Mouse (Mus musculus) E14TG2a.4 (cell line): Measurements from ENCODE around the gene Fam219b.

Experiments
- H3K27me3 ChIP-seq: 2 replicates; pipeline ENCODE4 v1.6.1; 2014; ENCODE audit warnings: low read length, control low read depth; ENCODE audit not compliant: insufficient read depth
- H3K36me3 ChIP-seq: 2 replicates; pipeline ENCODE4 v1.6.1; 2014; ENCODE audit warnings: low read length, control low read depth; ENCODE audit not compliant: insufficient read depth
- H3K4me1 ChIP-seq: replicated peaks from 2 replicates; pipeline ENCODE4 v1.6.1; 2014; ENCODE audit warnings: low read depth, low read length, control low read depth
- H3K4me3 ChIP-seq: replicated peaks from 2 replicates; pipeline ENCODE4 v1.5.1; 2014; ENCODE audit warnings: mild to moderate bottlenecking, low read length
- H3K9me3 ChIP-seq: 2 replicates; pipeline ENCODE4 v1.6.1; 2014; ENCODE audit warnings: low read length, control low read depth
- CTCF ChIP-seq: conservative IDR thresholded peaks from 2 replicates; pipeline ENCODE4 v1.5.1; 2014; ENCODE audit warnings: low read length
- NANOG ChIP-seq: IDR thresholded peaks from 2 replicates; pipeline ENCODE4 v1.6.1; 2014; ENCODE audit warnings: borderline replicate concordance, low read length, mixed read lengths
- POU5F1 ChIP-seq: IDR thresholded peaks from 2 replicates; pipeline ENCODE4 v1.6.1; 2014; ENCODE audit warnings: low read length, borderline replicate concordance

Fam219b gene

DNA sequence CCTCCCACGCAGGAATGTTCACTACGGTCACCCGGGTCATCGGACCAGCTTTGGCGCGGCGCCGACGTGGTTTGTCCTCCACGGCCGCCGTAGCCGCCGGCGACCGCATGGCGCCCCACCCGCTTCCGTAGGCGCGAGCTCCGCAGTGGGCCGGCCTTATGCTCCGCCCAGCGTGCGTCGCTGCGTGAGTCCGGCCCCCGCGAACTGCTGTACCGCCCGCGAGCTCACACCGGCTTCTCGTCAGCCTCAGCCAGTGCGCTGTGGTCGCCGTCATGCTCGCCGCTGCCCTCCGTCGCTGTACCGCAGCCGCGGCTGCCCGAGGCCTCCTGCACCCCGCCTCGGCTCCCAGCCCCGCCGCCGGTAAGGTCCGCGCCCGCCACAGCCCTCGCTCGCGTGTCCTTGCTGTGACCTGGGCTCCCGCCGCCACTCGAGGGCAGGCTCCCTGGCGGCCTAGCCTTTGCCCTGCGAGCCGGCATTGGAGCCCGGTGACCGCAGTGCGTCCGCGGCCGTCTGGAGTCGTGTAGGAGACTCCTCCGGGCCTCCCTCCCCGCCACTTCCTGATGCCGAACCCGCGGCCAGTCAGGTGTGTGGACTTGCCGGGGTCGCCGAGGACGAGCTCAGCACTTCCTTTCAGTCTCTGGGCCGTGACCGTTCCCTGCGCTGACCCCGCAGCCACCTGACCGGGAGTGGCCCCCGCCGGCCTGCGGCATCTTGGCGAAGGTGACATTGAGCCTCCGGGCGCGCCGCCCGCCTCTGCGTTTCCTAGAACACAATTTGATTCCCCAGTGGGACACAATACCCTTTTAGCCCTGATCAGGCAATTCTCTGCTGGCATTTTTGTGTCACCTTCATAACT, 16.0 kb upstream of the Fam219b start, which contains the start of gene Cox5a:
Cox5a (plus strand) TSS at position 219 of the 856 bp plus-strand sequence.
- peaks cover 49% of the 10 kb centered on the region for H3K4me1 ChIP-seq
- H3K36me3 ChIP-seq, result peaks cover 33% of the 10 kb centered on the region
- H3K4me3 ChIP-seq, result peak within 1 kb of the TSS; percentile 98
- no peaks in the 10 kb centered on the region for H3K9me3 ChIP-seq
- H3K27me3 ChIP-seq, result no peaks in the 10 kb centered on the region
- no peak for TF ChIP-seq NANOG
- no peak for TF ChIP-seq CTCF
- TF ChIP-seq POU5F1, result no peak

DNA sequence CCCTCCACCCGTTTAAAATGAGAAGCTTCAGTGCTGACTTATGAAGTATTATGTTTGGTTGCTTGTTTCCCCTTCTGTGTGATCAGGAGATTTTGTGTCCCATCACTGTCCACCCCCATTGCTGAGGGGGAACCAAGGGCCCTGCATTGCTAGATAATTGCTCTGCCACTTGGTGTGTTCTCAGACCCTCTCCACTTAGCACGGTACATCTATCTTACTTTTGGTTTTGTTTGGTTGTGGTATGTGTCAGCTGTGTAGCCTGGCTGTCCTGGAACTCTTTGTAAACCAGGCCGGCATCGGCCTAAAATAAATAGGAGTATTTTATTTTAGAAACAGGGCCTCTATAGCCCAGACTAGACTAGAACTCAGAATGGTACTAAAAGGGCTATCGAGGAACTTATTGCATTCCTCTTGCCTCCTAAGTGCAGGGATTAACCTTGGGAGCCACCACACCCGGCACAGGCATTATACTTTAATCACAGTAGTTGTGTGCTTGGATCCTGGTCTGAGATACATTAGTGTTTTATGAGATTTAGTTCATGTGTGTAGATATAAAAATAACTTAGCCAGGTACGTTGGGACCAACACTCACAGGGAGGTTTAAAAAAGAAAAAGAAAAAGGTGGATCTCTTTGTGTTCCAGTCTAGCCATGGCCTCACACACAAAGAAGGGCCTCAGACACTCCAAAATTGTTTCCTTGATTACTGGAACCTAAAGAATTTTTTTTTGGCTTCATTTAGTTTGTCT, 15.0 kb upstream of the Fam219b start:
- Histone ChIP-seq H3K9me3 (no peaks in the 10 kb centered on the region), H3K27me3 (no peaks in the 10 kb centered on the region), H3K4me3 (peak overlapping the region; percentile 98), H3K36me3 (peaks cover 42% of the 10 kb centered on the region), H3K4me1 (peaks cover 53% of the 10 kb centered on the region)
- TF ChIP-seq NANOG (no peak), CTCF (no peak), POU5F1 (no peak)

DNA sequence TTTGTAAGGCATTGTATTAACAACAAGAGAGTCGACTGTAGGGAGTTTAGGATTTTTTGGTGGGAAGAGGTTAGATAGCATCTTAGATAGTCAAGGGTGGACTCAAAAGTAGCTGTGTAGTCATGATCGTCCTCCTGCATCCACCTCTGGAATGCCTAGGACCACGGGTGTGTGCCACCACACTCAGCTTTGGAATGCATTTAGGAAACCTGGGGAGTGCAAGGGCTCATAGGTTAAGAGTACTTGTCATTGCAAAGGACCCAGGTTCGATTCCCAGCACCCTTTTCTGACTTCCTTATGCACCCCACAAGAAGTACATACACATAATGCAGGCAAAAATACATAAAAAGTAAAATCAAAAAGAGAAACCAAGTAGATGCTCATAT, 14.5 kb upstream of the Fam219b start:
- Histone ChIP-seq H3K4me3 (peak overlapping the region; percentile 98), H3K4me1 (peaks cover 53% of the 10 kb centered on the region), H3K27me3 (no peaks in the 10 kb centered on the region), H3K36me3 (peaks cover 46% of the 10 kb centered on the region), H3K9me3 (no peaks in the 10 kb centered on the region)
- TF ChIP-seq CTCF, result no peak
- no peak for TF ChIP-seq NANOG
- TF ChIP-seq POU5F1, result no peak

DNA sequence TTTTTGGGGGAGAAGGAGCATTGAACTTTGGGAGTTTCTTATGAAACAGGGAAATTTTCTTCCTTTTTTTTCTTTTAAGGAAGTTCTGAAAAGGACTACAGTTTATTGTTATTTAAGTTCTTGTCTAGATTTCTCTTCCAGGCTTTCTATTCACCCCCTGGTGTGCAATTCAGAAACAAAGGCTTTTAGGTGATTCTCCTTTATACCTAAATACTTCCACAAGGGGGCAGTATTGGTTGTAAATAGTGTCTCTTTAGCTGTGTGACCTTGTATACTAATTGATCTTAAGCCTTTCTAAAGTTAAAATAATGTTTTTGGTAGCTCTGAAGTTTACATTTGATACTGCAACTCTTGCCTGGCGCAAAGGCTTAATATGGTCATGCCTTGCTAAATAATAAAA, 13.6 kb upstream of the Fam219b start:
- TF ChIP-seq NANOG (no peak), CTCF (peak; percentile 64), POU5F1 (no peak)
- no peaks in the 10 kb centered on the region for H3K27me3 ChIP-seq
- H3K4me3 ChIP-seq, result peak overlapping the region; percentile 98
- H3K9me3 ChIP-seq, result no peaks in the 10 kb centered on the region
- peaks cover 50% of the 10 kb centered on the region for H3K36me3 ChIP-seq
- H3K4me1 ChIP-seq, result peaks cover 56% of the 10 kb centered on the region

DNA sequence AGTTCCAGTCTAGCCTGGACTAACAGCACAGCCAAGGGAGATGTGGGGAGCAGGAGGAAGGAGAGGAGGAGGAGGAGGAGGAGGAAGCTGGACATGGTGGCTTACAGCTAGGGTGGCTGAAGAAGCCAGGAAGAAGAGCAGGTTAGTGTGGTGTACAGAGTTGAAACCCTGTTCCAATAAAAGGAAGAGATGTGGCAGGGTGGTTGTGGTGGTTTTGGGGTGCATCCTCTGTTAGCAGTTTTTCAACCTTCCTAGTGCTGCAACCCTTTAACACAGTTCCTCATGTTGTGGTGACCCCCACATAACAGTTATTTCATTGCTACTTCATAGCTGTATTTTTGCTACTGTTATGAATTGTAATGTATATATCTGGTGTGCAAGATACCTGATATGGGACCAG, 12.9 kb upstream of the Fam219b start:
- Histone ChIP-seq H3K9me3 (no peaks in the 10 kb centered on the region), H3K4me3 (peak overlapping the region; percentile 41; the same call in 1 of the 2 replicates), H3K36me3 (peaks cover 57% of the 10 kb centered on the region), H3K4me1 (peaks cover 56% of the 10 kb centered on the region), H3K27me3 (no peaks in the 10 kb centered on the region)
- no peak for TF ChIP-seq CTCF
- no peak for TF ChIP-seq POU5F1
- TF ChIP-seq NANOG, result no peak

DNA sequence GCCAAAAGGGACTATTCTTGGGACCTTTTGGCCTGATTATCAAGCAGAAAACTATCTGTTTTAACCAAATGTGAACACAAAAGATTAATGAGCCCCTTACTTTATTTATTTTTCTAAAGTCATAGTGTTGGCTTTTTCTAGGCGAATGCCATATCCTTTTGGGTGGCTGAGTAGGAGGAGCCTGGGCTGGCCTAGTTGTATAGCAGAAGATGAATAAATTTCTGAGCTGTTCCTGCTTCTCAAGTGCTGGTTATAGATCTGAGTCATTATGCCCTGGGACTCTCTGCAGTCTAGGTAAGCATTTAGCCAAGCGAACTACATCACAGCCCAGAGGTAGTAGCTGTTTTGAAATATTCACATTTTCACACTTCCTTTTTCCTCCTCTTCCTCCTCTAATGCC, 11.8 kb upstream of the Fam219b start:
- H3K9me3 ChIP-seq, result no peaks in the 10 kb centered on the region
- H3K4me3 ChIP-seq, result no peak overlapping the region
- H3K36me3 ChIP-seq, result peaks cover 67% of the 10 kb centered on the region
- TF ChIP-seq CTCF, result no peak
- TF ChIP-seq POU5F1, result no peak
- TF ChIP-seq NANOG, result no peak
- no peaks in the 10 kb centered on the region for H3K27me3 ChIP-seq
- H3K4me1 ChIP-seq, result peaks cover 56% of the 10 kb centered on the region

DNA sequence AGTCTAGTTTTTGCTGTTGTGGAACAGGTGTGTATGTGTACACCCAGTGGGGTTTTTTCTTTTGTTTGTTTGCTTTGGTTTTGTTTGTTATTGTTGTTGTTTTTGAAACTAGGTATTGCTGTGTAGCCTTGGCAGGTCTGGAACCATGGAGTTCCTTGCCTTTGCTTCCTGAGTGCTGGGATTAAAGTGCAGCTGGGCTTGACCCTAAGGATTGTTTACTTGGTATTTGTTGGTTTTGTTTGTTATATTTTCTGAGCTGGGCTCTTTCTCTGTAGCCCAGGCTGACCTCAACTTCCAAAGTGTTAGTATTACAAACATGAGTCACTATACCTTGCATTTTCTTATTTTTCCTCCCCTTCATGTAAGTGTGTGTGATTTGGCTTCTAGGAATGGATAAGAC, 10.9 kb upstream of the Fam219b start:
- Histone ChIP-seq H3K4me1 (peaks cover 57% of the 10 kb centered on the region), H3K27me3 (no peaks in the 10 kb centered on the region), H3K4me3 (no peak overlapping the region), H3K9me3 (no peaks in the 10 kb centered on the region), H3K36me3 (peaks cover 75% of the 10 kb centered on the region)
- TF ChIP-seq NANOG, result no peak
- TF ChIP-seq CTCF, result no peak
- TF ChIP-seq POU5F1, result no peak

DNA sequence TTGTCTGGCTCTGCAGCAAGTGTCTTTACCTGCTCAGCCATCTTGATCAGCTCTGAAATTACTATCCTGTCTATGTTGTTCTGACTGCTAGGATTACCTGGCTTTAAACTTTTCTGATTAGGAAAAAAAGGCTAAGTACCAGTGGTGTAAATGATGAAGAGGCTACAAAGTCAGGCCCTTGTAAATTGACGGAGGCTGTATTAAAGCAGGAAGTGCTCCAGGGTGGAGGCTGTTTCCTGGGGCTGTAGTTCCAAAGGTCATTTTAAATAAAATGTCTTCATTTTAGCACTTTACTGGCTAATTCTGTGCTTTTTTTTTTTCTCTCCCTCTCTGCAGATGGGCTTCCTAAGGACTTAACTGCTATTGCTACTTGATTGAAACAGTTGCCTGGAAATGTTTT, 5.4 kb upstream of the Fam219b start:
- H3K27me3 ChIP-seq, result no peaks in the 10 kb centered on the region
- peaks cover 28% of the 10 kb centered on the region for H3K4me1 ChIP-seq
- peaks cover 90% of the 10 kb centered on the region for H3K36me3 ChIP-seq
- H3K9me3 ChIP-seq, result no peaks in the 10 kb centered on the region
- no peak overlapping the region for H3K4me3 ChIP-seq
- TF ChIP-seq CTCF, result no peak
- no peak for TF ChIP-seq POU5F1
- no peak for TF ChIP-seq NANOG
